Mouse (Mus musculus): ENCODE results near the gene Cd300a. TPM values are rescaled to one million over a fixed set of nuclear protein-coding genes. Genes with fewer than 3 reads are reported as not detected.

Gene Cd300a
- polyA plus RNA-seq, 1 experiment: 12.5 TPM

GRCm38 (mm10) chr11:114922439-114922838, 32.6 kb downstream of the Cd300a start:
- no peaks in the 10 kb centered on the region for H3K4me1 ChIP-seq (ENCODE audit: control insufficient read depth, insufficient read depth, insufficient read length)
- H3K4me3 ChIP-seq (ENCODE audit: extremely low read depth, insufficient read depth, insufficient read length): no peak overlapping the region
- no peak for TF ChIP-seq CTCF (IDR thresholded peaks at IDR 0.05; ENCODE audit: extremely low read depth, insufficient read depth, insufficient read length, insufficient replicate concordance)
- no peak for TF ChIP-seq POLR2A (IDR thresholded peaks at IDR 0.05; ENCODE audit: low read depth, low read length)
- no peak overlapping the region for H3K27ac ChIP-seq (ENCODE audit: insufficient read depth, low read length)
- H3K36me3 ChIP-seq (ENCODE audit: control insufficient read depth, insufficient read depth, low read length): no peaks in the 10 kb centered on the region
- H3K27me3 ChIP-seq (ENCODE audit: control insufficient read depth, insufficient read depth, low read length): no peaks in the 10 kb centered on the region
- no peak for DNase-seq (ENCODE audit: low read depth in 1 of 2, low spot score in 2 of 2)
- 76% methylated on average over 4 of the region's 4 CpGs for WGBS

- H3K4me3 ChIP-seq (ENCODE audit: extremely low read depth, insufficient read depth, insufficient read length): no peak overlapping the region
- WGBS: 67% methylated on average over 4 of the region's 4 CpGs
- no peaks in the 10 kb centered on the region for H3K4me1 ChIP-seq (ENCODE audit: control insufficient read depth, insufficient read depth, insufficient read length)
- H3K36me3 ChIP-seq (ENCODE audit: control insufficient read depth, insufficient read depth, low read length): no peaks in the 10 kb centered on the region
- no peak for TF ChIP-seq POLR2A (IDR thresholded peaks at IDR 0.05; ENCODE audit: low read depth, low read length)
- TF ChIP-seq CTCF (IDR thresholded peaks at IDR 0.05; ENCODE audit: extremely low read depth, insufficient read depth, insufficient read length, insufficient replicate concordance): peak; percentile 67; the same call in 1 of the 2 replicates
- no peaks in the 10 kb centered on the region for H3K27me3 ChIP-seq (ENCODE audit: control insufficient read depth, insufficient read depth, low read length)
- H3K27ac ChIP-seq (ENCODE audit: insufficient read depth, low read length): no peak overlapping the region
- peak in 1 of 2 experiments; percentile 47 for DNase-seq (ENCODE audit: low read depth in 1 of 2, low spot score in 2 of 2)
These were observed 34.1 kb downstream of the Cd300a start for GRCm38 (mm10) chr11:114923961-114924360.

- 82% methylated on average over 2 of the region's 2 CpGs for WGBS
- no peak overlapping the region for H3K4me3 ChIP-seq (ENCODE audit: extremely low read depth, insufficient read depth, insufficient read length)
- DNase-seq (ENCODE audit: low read depth in 1 of 2, low spot score in 2 of 2): no peak
- peaks cover 3% of the 10 kb centered on the region; the same call in 1 of the 2 replicates for H3K4me1 ChIP-seq (ENCODE audit: control insufficient read depth, insufficient read depth, insufficient read length)
- no peaks in the 10 kb centered on the region for H3K36me3 ChIP-seq (ENCODE audit: control insufficient read depth, insufficient read depth, low read length)
- no peaks in the 10 kb centered on the region for H3K27me3 ChIP-seq (ENCODE audit: control insufficient read depth, insufficient read depth, low read length)
- no peak for TF ChIP-seq POLR2A (IDR thresholded peaks at IDR 0.05; ENCODE audit: low read depth, low read length)
- no peak for TF ChIP-seq CTCF (IDR thresholded peaks at IDR 0.05; ENCODE audit: extremely low read depth, insufficient read depth, insufficient read length, insufficient replicate concordance)
- H3K27ac ChIP-seq (ENCODE audit: insufficient read depth, low read length): no peak overlapping the region
These were observed 39.7 kb downstream of the Cd300a start for GRCm38 (mm10) chr11:114929581-114929980.

GRCm38 (mm10) chr11:114931041-114931440, 41.2 kb downstream of the Cd300a start:
- no peak overlapping the region for H3K27ac ChIP-seq (ENCODE audit: insufficient read depth, low read length)
- TF ChIP-seq CTCF (IDR thresholded peaks at IDR 0.05; ENCODE audit: extremely low read depth, insufficient read depth, insufficient read length, insufficient replicate concordance) (no peak), POLR2A (IDR thresholded peaks at IDR 0.05; ENCODE audit: low read depth, low read length) (no peak)
- no peaks in the 10 kb centered on the region for H3K27me3 ChIP-seq (ENCODE audit: control insufficient read depth, insufficient read depth, low read length)
- no peak overlapping the region for H3K4me3 ChIP-seq (ENCODE audit: extremely low read depth, insufficient read depth, insufficient read length)
- no peaks in the 10 kb centered on the region for H3K36me3 ChIP-seq (ENCODE audit: control insufficient read depth, insufficient read depth, low read length)
- WGBS: 55% methylated on average over 5 of the region's 5 CpGs
- peaks cover 3% of the 10 kb centered on the region; the same call in 1 of the 2 replicates for H3K4me1 ChIP-seq (ENCODE audit: control insufficient read depth, insufficient read depth, insufficient read length)
- no peak for DNase-seq (ENCODE audit: low read depth in 1 of 2, low spot score in 2 of 2)

GRCm38 (mm10) chr11:114933591-114933990, 43.8 kb downstream of the Cd300a start:
- H3K4me1 ChIP-seq (ENCODE audit: control insufficient read depth, insufficient read depth, insufficient read length): peaks cover 3% of the 10 kb centered on the region; the same call in 1 of the 2 replicates
- peak overlapping the region; percentile 9; the same call in 1 of the 2 replicates for H3K4me3 ChIP-seq (ENCODE audit: extremely low read depth, insufficient read depth, insufficient read length)
- 53% methylated on average over 4 of the region's 4 CpGs for WGBS

GRCm38 (mm10) chr11:114934144-114934543, 44.3 kb downstream of the Cd300a start, which contains the start of gene Cd300lb:
Cd300lb (minus strand) TSS chr11:114934386.
- Histone ChIP-seq H3K4me3 (ENCODE audit: extremely low read depth, insufficient read depth, insufficient read length) (peak within 1 kb of the TSS; percentile 9; the same call in 1 of the 2 replicates), H3K27me3 (ENCODE audit: control insufficient read depth, insufficient read depth, low read length) (no peaks in the 10 kb centered on the region), H3K4me1 (ENCODE audit: control insufficient read depth, insufficient read depth, insufficient read length) (peaks cover 3% of the 10 kb centered on the region; the same call in 1 of the 2 replicates), H3K36me3 (ENCODE audit: control insufficient read depth, insufficient read depth, low read length) (no peaks in the 10 kb centered on the region), H3K27ac (ENCODE audit: insufficient read depth, low read length) (no peak within 1 kb of the TSS)
- no peak for DNase-seq (ENCODE audit: low read depth in 1 of 2, low spot score in 2 of 2)
- WGBS: 15% methylated on average over 6 of the region's 6 CpGs
- no peak for TF ChIP-seq CTCF (IDR thresholded peaks at IDR 0.05; ENCODE audit: extremely low read depth, insufficient read depth, insufficient read length, insufficient replicate concordance)
- no peak for TF ChIP-seq POLR2A (IDR thresholded peaks at IDR 0.05; ENCODE audit: low read depth, low read length)

More at GRCm38 (mm10) chr11:114933591-114933990, 43.8 kb downstream of the Cd300a start:
- Histone ChIP-seq H3K36me3 (ENCODE audit: control insufficient read depth, insufficient read depth, low read length) (no peaks in the 10 kb centered on the region), H3K27me3 (ENCODE audit: control insufficient read depth, insufficient read depth, low read length) (no peaks in the 10 kb centered on the region), H3K27ac (ENCODE audit: insufficient read depth, low read length) (no peak overlapping the region)
- no peak for DNase-seq (ENCODE audit: low read depth in 1 of 2, low spot score in 2 of 2)
- TF ChIP-seq POLR2A (IDR thresholded peaks at IDR 0.05; ENCODE audit: low read depth, low read length): no peak
- no peak for TF ChIP-seq CTCF (IDR thresholded peaks at IDR 0.05; ENCODE audit: extremely low read depth, insufficient read depth, insufficient read length, insufficient replicate concordance)

Other genes with a start within 250 kb of the Cd300a start
- gene Rpl38, start 221.5 kb upstream of the Cd300a start, polyA plus RNA-seq (2012; rRNA removed): 360 and 414 TPM in 2 replicates
- 18.0 and 19.2 TPM in 2 replicates for gene Ttyh2, start 214.6 kb upstream of the Cd300a start, polyA plus RNA-seq (2012; rRNA removed)
- 0.39 and 0.66 TPM in 2 replicates for gene Dnaic2, start 162.6 kb upstream of the Cd300a start, polyA plus RNA-seq (2012; rRNA removed)
- gene Kif19a, start 124.7 kb upstream of the Cd300a start, polyA plus RNA-seq (2012; rRNA removed): 3.3 and 3.8 TPM in 2 replicates
- 0.14 and 0.18 TPM in 2 replicates for gene Btbd17, start 94.1 kb upstream of the Cd300a start, polyA plus RNA-seq (2012; rRNA removed)
- not detected in 2 replicates for gene Gpr142, start 91.1 kb upstream of the Cd300a start, polyA plus RNA-seq (2012; rRNA removed)
- 9.3 and 9.5 TPM in 2 replicates for gene Gprc5c, start 38.9 kb upstream of the Cd300a start, polyA plus RNA-seq (2012; rRNA removed)
- 3.1 and 5.3 TPM in 2 replicates for gene Cd300lb, start 44.3 kb downstream of the Cd300a start, polyA plus RNA-seq (2012; rRNA removed)
- 5.8 and 10.8 TPM in 2 replicates for gene Cd300c, start 79.1 kb downstream of the Cd300a start, polyA plus RNA-seq (2012; rRNA removed)
- 3.3 and 5.5 TPM in 2 replicates for gene Cd300ld, start 99.9 kb downstream of the Cd300a start, polyA plus RNA-seq (2012; rRNA removed)
- 26.0 and 32.8 TPM in 2 replicates for gene Cd300c2, start 111.8 kb downstream of the Cd300a start, polyA plus RNA-seq (2012; rRNA removed)
- 0.20 and 0.27 TPM in 2 replicates for gene Cd300ld2, start 126.2 kb downstream of the Cd300a start, polyA plus RNA-seq (2012; rRNA removed)
- gene Cd300ld4, start 137.0 kb downstream of the Cd300a start, polyA plus RNA-seq (2012; rRNA removed): 0.93 and 1.3 TPM in 2 replicates
- 2.3 and 5.5 TPM in 2 replicates for gene Cd300ld5, start 147.7 kb downstream of the Cd300a start, polyA plus RNA-seq (2012; rRNA removed)
- gene Cd300ld3, start 158.4 kb downstream of the Cd300a start, polyA plus RNA-seq (2012; rRNA removed): 13.1 and 29.1 TPM in 2 replicates
- gene Cd300e, start 172.1 kb downstream of the Cd300a start, polyA plus RNA-seq (2012; rRNA removed): 4.6 and 4.7 TPM in 2 replicates
- gene Rab37, start 201.4 kb downstream of the Cd300a start, polyA plus RNA-seq (2012; rRNA removed): 7.8 and 7.9 TPM in 2 replicates
- gene Cd300lf, start 244.0 kb downstream of the Cd300a start, polyA plus RNA-seq (2012; rRNA removed): 24.7 and 31.4 TPM in 2 replicates

Data from spleen, adult 2 months (tissue).